Mouse (Mus musculus): ENCODE measurements around the gene Psmb3. TPM values are rescaled to one million over a fixed set of nuclear protein-coding genes. Genes with fewer than 3 reads are reported as not detected.
A peak's percentile ranks its signal among the peaks of the same experiment; 100 is the strongest.

The Psmb3 gene
- total and polyA plus RNA-seq, 2 experiments from 2014 or later = 449 to 473 TPM

- TF ChIP-seq CTCF (IDR thresholded peaks at IDR 0.05) = no peak
- Histone ChIP-seq H3K4me1 (ENCODE audit: insufficient read depth, low read length) (no peaks in the 10 kb centered on the region), H3K4me3 (ENCODE audit: low read depth, low read length) (no peak overlapping the region), H3K36me3 (ENCODE audit: insufficient read depth, low read length) (peaks cover 56% of the 10 kb centered on the region), H3K9ac (replicated peaks; ENCODE audit: low read length, poor library complexity, severe bottlenecking) (no peak overlapping the region), H3K27me3 (ENCODE audit: insufficient read depth, low read length) (no peaks in the 10 kb centered on the region), H3K9me3 (ENCODE audit: low read length) (no peaks in the 10 kb centered on the region), H3K27ac (ENCODE audit: low read depth, low read length) (no peak overlapping the region), H3K4me2 (ENCODE audit: low read depth, low read length, poor library complexity, severe bottlenecking) (no peak overlapping the region)
- DNase-seq (ENCODE audit: low spot score) (no peak), ATAC-seq (ENCODE audit: low FRiP score) (no peak)
- 65% methylated on average over 15 of the region's 15 CpGs for WGBS
Observed at GRCm38 (mm10) chr11:97678301-97678700, 24.9 kb upstream of the Psmb3 start.

- Histone ChIP-seq H3K4me1 (ENCODE audit: insufficient read depth, low read length) (no peaks in the 10 kb centered on the region), H3K9ac (replicated peaks; ENCODE audit: low read length, poor library complexity, severe bottlenecking) (no peak overlapping the region), H3K9me3 (ENCODE audit: low read length) (no peaks in the 10 kb centered on the region), H3K4me3 (ENCODE audit: low read depth, low read length) (no peak overlapping the region), H3K4me2 (ENCODE audit: low read depth, low read length, poor library complexity, severe bottlenecking) (no peak overlapping the region), H3K27ac (ENCODE audit: low read depth, low read length) (no peak overlapping the region), H3K27me3 (ENCODE audit: insufficient read depth, low read length) (no peaks in the 10 kb centered on the region), H3K36me3 (ENCODE audit: insufficient read depth, low read length) (peaks cover 39% of the 10 kb centered on the region)
- ATAC-seq (ENCODE audit: low FRiP score) = no peak
- DNase-seq (ENCODE audit: low spot score) = peak; percentile 77
- WGBS = 56% methylated on average over 12 of the region's 12 CpGs
- TF ChIP-seq CTCF (IDR thresholded peaks at IDR 0.05) = no peak
Observed at GRCm38 (mm10) chr11:97680430-97680829, 22.8 kb upstream of the Psmb3 start.

- no peak overlapping the region for H3K9ac ChIP-seq (replicated peaks; ENCODE audit: low read length, poor library complexity, severe bottlenecking)
- H3K4me2 ChIP-seq (ENCODE audit: low read depth, low read length, poor library complexity, severe bottlenecking) = no peak overlapping the region
- no peak for ATAC-seq (ENCODE audit: low FRiP score)
- TF ChIP-seq CTCF (IDR thresholded peaks at IDR 0.05) = no peak
- no peaks in the 10 kb centered on the region for H3K4me1 ChIP-seq (ENCODE audit: insufficient read depth, low read length)
- 80% methylated on average over 6 of the region's 6 CpGs for WGBS
- peaks cover 23% of the 10 kb centered on the region for H3K36me3 ChIP-seq (ENCODE audit: insufficient read depth, low read length)
- no peak overlapping the region for H3K4me3 ChIP-seq (ENCODE audit: low read depth, low read length)
- H3K27me3 ChIP-seq (ENCODE audit: insufficient read depth, low read length) = no peaks in the 10 kb centered on the region
- no peak overlapping the region for H3K27ac ChIP-seq (ENCODE audit: low read depth, low read length)
- no peaks in the 10 kb centered on the region for H3K9me3 ChIP-seq (ENCODE audit: low read length)
- no peak for DNase-seq (ENCODE audit: low spot score)
Observed at GRCm38 (mm10) chr11:97682504-97683055, 20.6 kb upstream of the Psmb3 start.

- no peak for TF ChIP-seq CTCF (IDR thresholded peaks at IDR 0.05)
- Histone ChIP-seq H3K27me3 (ENCODE audit: insufficient read depth, low read length) (no peaks in the 10 kb centered on the region), H3K4me2 (ENCODE audit: low read depth, low read length, poor library complexity, severe bottlenecking) (no peak overlapping the region), H3K4me1 (ENCODE audit: insufficient read depth, low read length) (no peaks in the 10 kb centered on the region), H3K36me3 (ENCODE audit: insufficient read depth, low read length) (peaks cover 25% of the 10 kb centered on the region), H3K27ac (ENCODE audit: low read depth, low read length) (0 out of 2 replicates have a peak overlapping the region, but pooled peaks have one; percentile 3), H3K9ac (replicated peaks; ENCODE audit: low read length, poor library complexity, severe bottlenecking) (no peak overlapping the region), H3K9me3 (ENCODE audit: low read length) (no peaks in the 10 kb centered on the region), H3K4me3 (ENCODE audit: low read depth, low read length) (no peak overlapping the region)
- 77% methylated on average over 6 of the region's 6 CpGs for WGBS
- DNase-seq (ENCODE audit: low spot score) (no peak), ATAC-seq (ENCODE audit: low FRiP score) (no peak)
Observed at GRCm38 (mm10) chr11:97684063-97684680, 19.0 kb upstream of the Psmb3 start.

GRCm38 (mm10) chr11:97684766-97685165 is 18.4 kb upstream of the Psmb3 start:
- 47% methylated on average over 7 of the region's 7 CpGs for WGBS
- no peak for ATAC-seq (ENCODE audit: low FRiP score)
- Histone ChIP-seq H3K27me3 (ENCODE audit: insufficient read depth, low read length) (no peaks in the 10 kb centered on the region), H3K4me2 (ENCODE audit: low read depth, low read length, poor library complexity, severe bottlenecking) (no peak overlapping the region), H3K9ac (replicated peaks; ENCODE audit: low read length, poor library complexity, severe bottlenecking) (no peak overlapping the region), H3K27ac (ENCODE audit: low read depth, low read length) (peak overlapping the region; percentile 57; the same call in 1 of the 2 replicates), H3K9me3 (ENCODE audit: low read length) (no peaks in the 10 kb centered on the region), H3K4me3 (ENCODE audit: low read depth, low read length) (no peak overlapping the region), H3K36me3 (ENCODE audit: insufficient read depth, low read length) (peaks cover 25% of the 10 kb centered on the region), H3K4me1 (ENCODE audit: insufficient read depth, low read length) (no peaks in the 10 kb centered on the region)
- TF ChIP-seq CTCF (IDR thresholded peaks at IDR 0.05) = no peak
- DNase-seq (ENCODE audit: low spot score) = no peak

- H3K9me3 ChIP-seq (ENCODE audit: low read length) = no peaks in the 10 kb centered on the region
- peak; percentile 66 for DNase-seq (ENCODE audit: low spot score)
- H3K36me3 ChIP-seq (ENCODE audit: insufficient read depth, low read length) = peaks cover 27% of the 10 kb centered on the region
- H3K4me3 ChIP-seq (ENCODE audit: low read depth, low read length) = peak within 1 kb of the TSS; percentile 38
- peak within 1 kb of the TSS; percentile 44 for H3K9ac ChIP-seq (replicated peaks; ENCODE audit: low read length, poor library complexity, severe bottlenecking)
- TF ChIP-seq CTCF (IDR thresholded peaks at IDR 0.05) = no peak
- WGBS = under 1% methylated on average over 40 of the region's 43 CpGs
- peak within 1 kb of the TSS; percentile 57 for H3K27ac ChIP-seq (ENCODE audit: low read depth, low read length)
- ATAC-seq (ENCODE audit: low FRiP score) = peak; percentile 35; the same call in 1 of the 2 replicates
- no peaks in the 10 kb centered on the region for H3K4me1 ChIP-seq (ENCODE audit: insufficient read depth, low read length)
- peak within 1 kb of the TSS; percentile 91 for H3K4me2 ChIP-seq (ENCODE audit: low read depth, low read length, poor library complexity, severe bottlenecking)
- no peaks in the 10 kb centered on the region for H3K27me3 ChIP-seq (ENCODE audit: insufficient read depth, low read length)
Observed at GRCm38 (mm10) chr11:97685613-97686321, 17.4 kb upstream of the Psmb3 start, which contains the start of gene Cisd3. Gene Cisd3, plus strand, starts transcription at chr11:97685826.
